Mouse (Mus musculus) MEL (cell line): ENCODE measurements at regions not wholly inside any gene's neighbourhood (a gene's known extent, or its start where the extent isn't known, plus 50 kb on each side); places are given as distances from the start of the nearest gene placed in this dataset.

ENCODE experiments used
- CHD2 ChIP-seq: IDR thresholded peaks from 2 replicates; pipeline ENCODE4 v1.6.1; 2011; ENCODE audit warnings: low read length, improper control_type of control experiment
- CTCF ChIP-seq, 3 experiments: IDR thresholded peaks in 2 of 3; conservative IDR thresholded peaks in 1 of 3; 2 replicates each; pipeline ENCODE4 v1.5.1; 2011 to 2012; ENCODE audit warnings: low read length in 3 of 3, low read depth in 2 of 3, mild to moderate bottlenecking in 2 of 3, improper control_type of control experiment in 1 of 3, inconsistent platforms in 1 of 3, mixed read lengths in 1 of 3, moderate library complexity in 1 of 3; ENCODE audit not compliant: control insufficient read depth in 1 of 3, insufficient read depth in 1 of 3, poor library complexity in 1 of 3, severe bottlenecking in 1 of 3
- GATA1 ChIP-seq: IDR thresholded peaks from 2 replicates; pipeline ENCODE4 v1.6.1; 2011; ENCODE audit warnings: low read depth, low read length, improper control_type of control experiment
- HCFC1 ChIP-seq: IDR thresholded peaks from 2 replicates; pipeline ENCODE4 v1.6.1; 2012; ENCODE audit warnings: low read depth, mild to moderate bottlenecking, inconsistent platforms, low read length, improper control_type of control experiment, moderate library complexity
- KAT2A ChIP-seq: conservative IDR thresholded peaks from 2 replicates; pipeline ENCODE4 v1.6.1; 2012; ENCODE audit warnings: low read depth, low read length, improper control_type of control experiment, inconsistent platforms
- MAX ChIP-seq: IDR thresholded peaks from 2 replicates; pipeline ENCODE4 v1.6.1; 2011; ENCODE audit warnings: low read length, improper control_type of control experiment
- MYB ChIP-seq: IDR thresholded peaks from 2 replicates; pipeline ENCODE4 v1.6.1; 2011; ENCODE audit warnings: mild to moderate bottlenecking, low read depth, low read length, improper control_type of control experiment
- POLR2A ChIP-seq, 2 experiments: IDR thresholded peaks; 2 replicates each; pipeline ENCODE4 v1.6.1; 2011 to 2012; ENCODE audit warnings: low read length in 2 of 2, mild to moderate bottlenecking in 2 of 2, control low read depth in 1 of 2, improper control_type of control experiment in 1 of 2, low read depth in 1 of 2, moderate library complexity in 1 of 2; ENCODE audit not compliant: control insufficient read depth in 1 of 2, insufficient read depth in 1 of 2, poor library complexity in 1 of 2
- POLR2AphosphoS2 ChIP-seq: IDR thresholded peaks from 2 replicates; pipeline ENCODE4 v1.6.1; 2011; ENCODE audit warnings: low read length, improper control_type of control experiment
- SMC3 ChIP-seq: IDR thresholded peaks from 2 replicates; pipeline ENCODE4 v1.6.1; 2011; ENCODE audit warnings: low read depth, low read length, improper control_type of control experiment
- TAL1 ChIP-seq: IDR thresholded peaks from 2 replicates; pipeline ENCODE4 v1.6.1; 2012; ENCODE audit warnings: mild to moderate bottlenecking, inconsistent platforms, low read length, moderate library complexity, mixed read lengths
- TBP ChIP-seq: IDR thresholded peaks from 2 replicates; pipeline ENCODE4 v1.8.0; 2011; ENCODE audit warnings: low read depth, low read length, improper control_type of control experiment
- TCF12 ChIP-seq: IDR thresholded peaks from 2 replicates; pipeline ENCODE4 v1.6.1; 2014; ENCODE audit warnings: low read depth, mild to moderate bottlenecking, inconsistent platforms, low read length, improper control_type of control experiment, moderate library complexity
- ZKSCAN1 ChIP-seq: IDR thresholded peaks from 2 replicates; pipeline ENCODE4 v1.6.1; 2012; ENCODE audit warnings: low read depth, mild to moderate bottlenecking, inconsistent platforms, low read length, improper control_type of control experiment, moderate library complexity

DNA sequence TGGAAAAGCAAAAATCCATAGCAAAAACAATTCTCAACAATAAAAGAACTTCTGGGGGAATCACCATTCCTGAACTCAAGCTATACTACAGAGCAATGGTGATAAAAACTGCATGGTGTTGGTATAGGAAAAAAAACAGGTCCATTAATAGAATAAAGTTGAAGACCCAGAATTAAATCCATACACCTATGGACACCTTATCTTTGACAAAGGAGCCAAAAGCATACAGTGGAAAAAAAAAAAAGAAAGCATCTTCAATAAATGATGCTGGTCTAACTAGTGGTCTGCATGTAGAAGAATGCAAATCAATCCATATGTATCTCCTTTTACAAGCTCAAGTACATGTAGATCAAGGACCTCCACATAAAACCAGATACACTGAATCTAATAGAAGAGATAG is 291.8 kb upstream of the Plscr5 start:
- TF ChIP-seq CTCF (IDR thresholded peaks at IDR 0.05 in 2 of 3, conservative IDR thresholded peaks at IDR 0.05 in 1 of 3; ENCODE audit: control insufficient read depth in 1 of 3, insufficient read depth in 1 of 3, low read depth in 2 of 3, low read length in 3 of 3, poor library complexity in 1 of 3, severe bottlenecking in 1 of 3) (no peak), TCF12 (no peak), TAL1 (no peak), MYB (no peak), POLR2A (IDR thresholded peaks at IDR 0.05; ENCODE audit: control insufficient read depth in 1 of 2, insufficient read depth in 1 of 2, low read depth in 1 of 2, low read length in 2 of 2, poor library complexity in 1 of 2) (no peak), HCFC1 (no peak), KAT2A (no peak), GATA1 (no peak), CHD2 (no peak), ZKSCAN1 (no peak), POLR2AphosphoS2 (no peak), MAX (no peak), TBP (no peak), SMC3 (no peak)
